Mouse (Mus musculus): ENCODE results near the gene Dync1i2.

- TF ChIP-seq POLR2A (IDR thresholded peaks at IDR 0.05; ENCODE audit: low read depth, low read length) (no peak), CTCF (conservative IDR thresholded peaks at IDR 0.05 in 1 of 2, IDR thresholded peaks at IDR 0.05 in 1 of 2; ENCODE audit: low read depth in 2 of 2, low read length in 2 of 2) (no peak), ZC3H11A (IDR thresholded peaks at IDR 0.05; ENCODE audit: low read depth, low read length) (no peak), CHD2 (IDR thresholded peaks at IDR 0.05; ENCODE audit: low read length) (no peak), HCFC1 (IDR thresholded peaks at IDR 0.05; ENCODE audit: low read depth, low read length) (no peak), EP300 (IDR thresholded peaks at IDR 0.05; ENCODE audit: low read length) (no peak), IRF4 (IDR thresholded peaks at IDR 0.05; ENCODE audit: low read depth, low read length) (no peak), ZKSCAN1 (IDR thresholded peaks at IDR 0.05; ENCODE audit: borderline replicate concordance, low read depth, low read length) (no peak)
Measured at GRCm38 (mm10) chr2:71229603-71230002, 18.1 kb downstream of the Dync1i2 start.
